ENCODE assay signal across 17 mouse cellular contexts in the genomic region with DNA sequence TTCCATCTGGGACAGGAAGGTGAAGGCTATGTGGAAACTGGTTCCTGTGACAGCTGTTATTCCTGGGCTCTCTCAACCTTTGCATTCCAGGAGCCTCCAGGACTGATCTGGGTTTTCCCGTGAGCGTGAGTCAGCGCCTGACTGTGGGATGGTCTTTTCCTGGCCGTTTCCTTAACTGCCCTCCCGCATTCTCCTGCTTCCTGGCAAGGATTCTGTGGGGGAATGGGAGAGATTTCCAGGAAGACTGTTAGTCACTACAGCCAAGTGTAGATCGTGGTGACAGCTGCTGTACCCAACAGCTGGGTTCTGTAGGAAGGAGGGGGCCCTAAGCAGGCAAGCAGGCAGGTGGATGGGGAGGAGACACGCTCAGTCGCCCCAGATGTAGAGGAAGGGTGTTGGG. TPM values are rescaled to one million over a fixed set of nuclear protein-coding genes. Genes with fewer than 3 reads are reported as not detected.
DNase-seq lines count a peak whose midpoint lies in the region; ATAC-seq and TF ChIP-seq lines count a peak whose summit lies in the region.
"Had no signal": no experiment of that assay in that cellular context is flagged by ENCODE, and none has a peak within 500 bp of the region (broad histone marks: within the 10 kb centered on the region; RNA-seq: fewer than 3 reads in every experiment).

No protein-coding gene starts in this region.

- H3K9ac ChIP-seq in limb, embryonic 14.5 days (ENCODE audit: low read depth, low read length, severe bottlenecking): no peak overlapping the region
- H3K9ac ChIP-seq: embryonic facial prominence, embryonic 15.5 days had no signal

- no peak for DNase-seq in frontal cortex, postnatal 14 days (ENCODE audit: low spot score in 2 of 2)
- DNase-seq in kidney, postnatal 10 days: peak; percentile 33
- DNase-seq in kidney, adult 9 months: no peak
- peak; percentile 91 for DNase-seq in 3T3-L1 (ENCODE audit: low read depth, low spot score)
- peak; percentile 28 for DNase-seq in limb, embryonic 14.5 days (ENCODE audit: low spot score)
- DNase-seq in gastrocnemius, adult 8-10 months (ENCODE audit: low spot score in 2 of 2): no peak
- DNase-seq: B cell, adult 2 months; cerebellum, postnatal 25 days; spleen, adult 18-20 months; thymus, adult 18-20 months had no signal

- WGBS in limb, embryonic 14.5 days: 54% methylated on average over 8 of the region's 8 CpGs

- TF ChIP-seq POLR2A in limb, embryonic 14.5 days (IDR thresholded peaks at IDR 0.05; ENCODE audit: borderline replicate concordance, extremely low read depth, insufficient read depth, insufficient read length): no peak

- peak; percentile 89 for ATAC-seq in frontal cortex, adult (ENCODE audit: low TSS enrichment)
- ATAC-seq in limb, embryonic 14.5 days (ENCODE audit: low FRiP score, low read depth): no peak
- no peak for ATAC-seq in inflammation-experienced regulatory T-cells, adult 6 months
- ATAC-seq: intestine, embryonic 16.5 days had no signal

- no peaks in the 10 kb centered on the region for H3K27me3 ChIP-seq in limb, embryonic 14.5 days (ENCODE audit: control insufficient read depth, insufficient read depth, low read length)
- H3K27me3 ChIP-seq: embryonic facial prominence, embryonic 15.5 days had no signal

- no peaks in the 10 kb centered on the region for H3K36me3 ChIP-seq in limb, embryonic 14.5 days (ENCODE audit: control insufficient read depth, insufficient read depth, low read length)
- H3K36me3 ChIP-seq: embryonic facial prominence, embryonic 15.5 days had no signal

- H3K9me3 ChIP-seq in limb, embryonic 14.5 days (ENCODE audit: control insufficient read depth, low read length): peaks cover 5% of the 10 kb centered on the region; the same call in 1 of the 2 replicates
- H3K9me3 ChIP-seq: embryonic facial prominence, embryonic 15.5 days had no signal

- H3K4me1 ChIP-seq in limb, embryonic 14.5 days (ENCODE audit: control insufficient read depth, insufficient read depth, low read length): peaks cover 14% of the 10 kb centered on the region

- H3K27ac ChIP-seq in limb, embryonic 14.5 days (replicated peaks; ENCODE audit: low read depth, low read length): no peak overlapping the region
- H3K27ac ChIP-seq: embryonic facial prominence, embryonic 15.5 days; macrophage had no signal

- H3K4me3 ChIP-seq in limb, embryonic 14.5 days (replicated peaks; ENCODE audit: low read length): no peak overlapping the region
- H3K4me3 ChIP-seq: embryonic facial prominence, embryonic 15.5 days had no signal

- H3K4me2 ChIP-seq in limb, embryonic 14.5 days (replicated peaks; ENCODE audit: low read depth, low read length, severe bottlenecking): no peak overlapping the region
- H3K4me2 ChIP-seq: embryonic facial prominence, embryonic 15.5 days; liver, embryonic 11.5 days had no signal

RNA-seq across cellular contexts. Expression of gene Map10, which starts 45.3 kb away (rescaled TPM):
- 3.4 and 3.6 TPM in 2 replicates for polyA plus RNA-seq in limb, embryonic 14.5 days (2012; rRNA removed)
- polyA plus RNA-seq in limb, embryonic 14.5 days (2014; fragmentation: Nextera tagmentation; extraction: Ambion mirVana): 6.0 and 8.6 TPM in 2 replicates
- total RNA-seq in gastrocnemius, adult 8-10 months (2022): 1 to 10 TPM; 2.7 to 3.5 (median 3.3) TPM
- polyA plus RNA-seq in inflammation-experienced regulatory T-cells, adult 6 months (2017; shearing (Covaris generic)): under 1 TPM in 2 of 3 experiments, not detected in 1; 0.16 to 0.38 TPM
- total RNA-seq: MEL had no signal

RNA-seq across cellular contexts. Expression of gene Sipa1l2, which starts 54.7 kb away (rescaled TPM):
- 21.6 and 24.8 TPM in 2 replicates for polyA plus RNA-seq in limb, embryonic 14.5 days (2012; rRNA removed)
- 11.6 and 12.4 TPM in 2 replicates for polyA plus RNA-seq in limb, embryonic 14.5 days (2014; fragmentation: Nextera tagmentation; extraction: Ambion mirVana)
- 1 to 10 TPM; 3.9 to 5.4 (median 4.5) TPM for total RNA-seq in gastrocnemius, adult 8-10 months (2022)
- polyA plus RNA-seq in inflammation-experienced regulatory T-cells, adult 6 months (2017; shearing (Covaris generic)): 1 to 10 TPM in 2 of 3 experiments, under 1 TPM in 1; 0.39 to 2.2 (median 2.0) TPM
- total RNA-seq: MEL had no signal

Comparison
In these comparisons a context has a peak if more than half of its experiments do, and no peak if none do; other contexts are left out.
1. DNase-seq: peak in kidney, postnatal 10 days (single experiment), 3T3-L1 (single experiment) and limb, embryonic 14.5 days (single experiment); none in frontal cortex, postnatal 14 days (0 of 2), kidney, adult 9 months (single experiment) and gastrocnemius, adult 8-10 months (0 of 2).